Mouse (Mus musculus) E14TG2a.4 (cell line): ENCODE results near the gene Spata18.

Source experiments
- CTCF ChIP-seq: conservative IDR thresholded peaks from 2 replicates; pipeline ENCODE4 v1.5.1; 2014; ENCODE audit warnings: low read length
- POU5F1 ChIP-seq: IDR thresholded peaks from 2 replicates; pipeline ENCODE4 v1.6.1; 2014; ENCODE audit warnings: low read length, borderline replicate concordance

DNA sequence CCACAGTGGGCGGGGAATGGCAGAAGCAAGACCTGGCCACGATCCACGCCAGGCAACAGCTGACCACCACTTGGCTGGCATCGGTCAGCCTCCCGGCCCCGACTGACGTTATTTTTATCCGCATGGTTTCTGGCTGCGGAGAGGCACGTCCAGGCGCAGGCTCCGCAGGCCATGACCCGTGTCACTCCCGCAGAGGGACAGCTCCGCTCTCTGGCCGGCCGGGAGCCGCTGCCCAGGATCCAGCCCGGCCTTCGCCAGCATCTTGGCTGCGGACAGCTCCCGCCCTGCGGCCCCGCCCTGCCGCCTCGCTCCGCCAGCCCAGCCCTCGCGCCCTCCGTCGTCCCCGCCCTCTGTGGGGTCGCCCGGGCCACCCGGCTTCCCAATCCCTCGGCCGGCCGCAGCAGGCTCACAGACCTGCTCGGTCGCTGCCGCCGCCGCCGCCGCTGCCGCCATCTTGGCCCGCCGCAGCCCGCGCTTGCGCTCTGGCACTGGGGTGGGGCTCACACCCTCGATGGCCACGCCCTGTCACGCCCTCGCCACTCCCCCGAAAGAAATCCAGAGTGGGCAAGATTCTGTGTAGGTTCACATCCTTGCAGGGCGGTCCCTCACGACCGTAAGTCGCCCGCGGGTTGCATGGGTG lies 3.8 kb upstream of the Spata18 start, which contains the start of gene Sgcb:
- TF ChIP-seq CTCF (no peak), POU5F1 (no peak)
